Comparison of ENCODE assay signal across 27 mouse cellular contexts in genomic region chr16:39147151-39147550, GRCm38 (mm10).
DNase-seq lines count a peak whose midpoint lies in the region; ATAC-seq and TF ChIP-seq lines count a peak whose summit lies in the region.
"Had no signal": no experiment of that assay in that cellular context is flagged by ENCODE, and none has a peak within 500 bp of the region (broad histone marks: within the 10 kb centered on the region; RNA-seq: fewer than 3 reads in every experiment).

No protein-coding gene starts in this region.

- H3K9ac ChIP-seq in midbrain, embryonic 14.5 days (replicated peaks; ENCODE audit: low read length), result no peak overlapping the region
- H3K9ac ChIP-seq in midbrain, embryonic 16.5 days (ENCODE audit: low read depth, low read length), result no peak overlapping the region
- no peak overlapping the region for H3K9ac ChIP-seq in CH12.LX (ENCODE audit: insufficient read depth, low read depth)
- no peak overlapping the region for H3K9ac ChIP-seq in hindbrain, embryonic 14.5 days
- H3K9ac ChIP-seq: embryonic facial prominence, embryonic 13.5 days; embryonic facial prominence, embryonic 15.5 days; forebrain, embryonic 12.5 days had no signal

- no peak overlapping the region for H3K4me3 ChIP-seq in midbrain, embryonic 14.5 days (replicated peaks; ENCODE audit: low read depth, low read length)
- no peak overlapping the region for H3K4me3 ChIP-seq in midbrain, embryonic 16.5 days (ENCODE audit: low read depth, low read length)
- H3K4me3 ChIP-seq in CH12.LX (replicated peaks in 1 of 3; ENCODE audit: low read depth in 2 of 3, low read length in 2 of 3, poor library complexity in 1 of 3), result no peak overlapping the region
- H3K4me3 ChIP-seq in hindbrain, embryonic 14.5 days (replicated peaks; ENCODE audit: low read length), result no peak overlapping the region
- H3K4me3 ChIP-seq: embryonic facial prominence, embryonic 13.5 days; embryonic facial prominence, embryonic 15.5 days; erythroblast, embryonic 14.5 days; forebrain, embryonic 10.5 days; forebrain, embryonic 12.5 days had no signal

- H3K9me3 ChIP-seq in midbrain, embryonic 14.5 days (ENCODE audit: control insufficient read depth, low read length), result no peaks in the 10 kb centered on the region
- H3K9me3 ChIP-seq in midbrain, embryonic 16.5 days (replicated peaks; ENCODE audit: control insufficient read depth, low read length, poor library complexity, severe bottlenecking), result no peaks in the 10 kb centered on the region
- H3K9me3 ChIP-seq in CH12.LX (replicated peaks; ENCODE audit: low read length), result peaks cover 13% of the 10 kb centered on the region
- H3K9me3 ChIP-seq in hindbrain, embryonic 14.5 days (ENCODE audit: control insufficient read depth, low read length), result no peaks in the 10 kb centered on the region
- H3K9me3 ChIP-seq: embryonic facial prominence, embryonic 13.5 days; embryonic facial prominence, embryonic 15.5 days; forebrain, embryonic 10.5 days; forebrain, embryonic 12.5 days had no signal

- no peaks in the 10 kb centered on the region for H3K79me2 ChIP-seq in CH12.LX (replicated peaks; ENCODE audit: control insufficient read depth, extremely low read depth, insufficient read depth, poor library complexity, severe bottlenecking)

- no peak for ATAC-seq in midbrain, embryonic 14.5 days (ENCODE audit: low FRiP score, low TSS enrichment)
- ATAC-seq in midbrain, embryonic 16.5 days, result no peak
- no peak for ATAC-seq in hindbrain, embryonic 14.5 days (ENCODE audit: low FRiP score)
- ATAC-seq: CD4-positive, CD25-positive, alpha-beta regulatory T cell, adult 4 months; forebrain, embryonic 14.5 days; forebrain, embryonic 16.5 days had no signal

- no peaks in the 10 kb centered on the region for H3K27me3 ChIP-seq in midbrain, embryonic 14.5 days (ENCODE audit: control insufficient read depth, insufficient read depth, low read length)
- H3K27me3 ChIP-seq in midbrain, embryonic 16.5 days (ENCODE audit: control insufficient read depth, insufficient read depth, low read depth, low read length), result no peaks in the 10 kb centered on the region
- no peaks in the 10 kb centered on the region for H3K27me3 ChIP-seq in CH12.LX (replicated peaks)
- no peaks in the 10 kb centered on the region for H3K27me3 ChIP-seq in hindbrain, embryonic 14.5 days (ENCODE audit: control insufficient read depth, insufficient read depth, low read length)
- H3K27me3 ChIP-seq: embryonic facial prominence, embryonic 13.5 days; embryonic facial prominence, embryonic 15.5 days had no signal

- 0 out of 2 replicates have a peak, but pooled peaks have one; percentile 19 for TF ChIP-seq EP300 in CH12.LX (IDR thresholded peaks at IDR 0.05; ENCODE audit: low read length)

- no peak for TF ChIP-seq CTCF in CH12.LX (conservative IDR thresholded peaks at IDR 0.05 in 1 of 2, IDR thresholded peaks at IDR 0.05 in 1 of 2; ENCODE audit: low read depth in 2 of 2, low read length in 2 of 2)

- DNase-seq in midbrain, embryonic 14.5 days, result peak; percentile 33
- DNase-seq in right cerebral cortex, postnatal 10 days (ENCODE audit: low spot score in 2 of 2), result peak; percentile 41 to 44
- no peak for DNase-seq in right cerebral cortex, postnatal 25 days
- DNase-seq in A20 (ENCODE audit: low read depth, low spot score) (peak; percentile 54), CH12.LX (ENCODE audit: extremely low read depth) (peak; percentile 61)
- DNase-seq in hindbrain, embryonic 14.5 days (ENCODE audit: low spot score), result no peak
- no peak for DNase-seq in adrenal gland, postnatal 36 days
- DNase-seq: adrenal gland, adult 2 months; adrenal gland, postnatal 10 days; adrenal gland, postnatal 25 days; B cell, adult 2 months; cerebellum, adult 11 months; cerebellum, adult 18-20 months; cerebellum, adult 8-10 months; cerebellum, adult 9-11 months; cerebellum, postnatal 14 days; cerebellum, postnatal 36 days; embryo, embryonic 11 days had no signal

- TF ChIP-seq POLR2A in CH12.LX (IDR thresholded peaks at IDR 0.05; ENCODE audit: low read depth, low read length), result no peak

- in situ Hi-C loops in CH12.LX (cut with MboI; ENCODE audit: low pct_ligation_motif_present, low pct_unique_long_range_greater_than_20kb, low sequenced_read_pairs), result no loop called here

- H3K27ac ChIP-seq in midbrain, embryonic 14.5 days (replicated peaks; ENCODE audit: low read depth, low read length), result no peak overlapping the region
- no peak overlapping the region for H3K27ac ChIP-seq in midbrain, embryonic 16.5 days (ENCODE audit: low read length)
- H3K27ac ChIP-seq in CH12.LX (ENCODE audit: insufficient read depth, low read depth), result no peak overlapping the region
- H3K27ac ChIP-seq in hindbrain, embryonic 14.5 days, result no peak overlapping the region; the same call in 1 of the 2 replicates
- H3K27ac ChIP-seq: embryonic facial prominence, embryonic 13.5 days; embryonic facial prominence, embryonic 15.5 days; forebrain, embryonic 10.5 days; forebrain, embryonic 12.5 days had no signal

- H3K36me3 ChIP-seq in midbrain, embryonic 14.5 days (ENCODE audit: control insufficient read depth, insufficient read depth, low read length), result no peaks in the 10 kb centered on the region
- no peaks in the 10 kb centered on the region for H3K36me3 ChIP-seq in midbrain, embryonic 16.5 days (ENCODE audit: control insufficient read depth, insufficient read depth, low read length)
- H3K36me3 ChIP-seq in CH12.LX (replicated peaks in 1 of 2; ENCODE audit: control insufficient read depth in 1 of 2, insufficient read depth in 1 of 2, low read length in 1 of 2), result no peaks in the 10 kb centered on the region
- H3K36me3 ChIP-seq in hindbrain, embryonic 14.5 days (replicated peaks; ENCODE audit: control insufficient read depth, insufficient read depth), result no peaks in the 10 kb centered on the region
- H3K36me3 ChIP-seq: embryonic facial prominence, embryonic 13.5 days; embryonic facial prominence, embryonic 15.5 days; forebrain, embryonic 10.5 days; forebrain, embryonic 12.5 days had no signal

- 0 out of 2 replicates have a peak, but pooled peaks cover 7% of the 10 kb centered on the region for H3K4me1 ChIP-seq in midbrain, embryonic 14.5 days (ENCODE audit: control insufficient read depth, insufficient read depth, low read length)
- no peaks in the 10 kb centered on the region for H3K4me1 ChIP-seq in midbrain, embryonic 16.5 days (ENCODE audit: control insufficient read depth, insufficient read depth, low read length)
- peaks cover 0 to 21% of the 10 kb centered on the region in 2 experiments; a peak in 2 of 4 replicates for H3K4me1 ChIP-seq in CH12.LX (ENCODE audit: control insufficient read depth in 1 of 2, insufficient read depth in 2 of 2)
- no peaks in the 10 kb centered on the region for H3K4me1 ChIP-seq in hindbrain, embryonic 14.5 days (replicated peaks; ENCODE audit: control insufficient read depth, insufficient read depth, low read length)
- H3K4me1 ChIP-seq: embryonic facial prominence, embryonic 13.5 days; embryonic facial prominence, embryonic 15.5 days had no signal

- dilution Hi-C loops in CH12.LX (cut with MboI; ENCODE audit: extremely low pct_ligation_motif_present, extremely low pct_unique_long_range_greater_than_20kb, low sequenced_read_pairs), result no loop called here

- H3K4me2 ChIP-seq in midbrain, embryonic 14.5 days (ENCODE audit: low read length), result no peak overlapping the region
- H3K4me2 ChIP-seq in midbrain, embryonic 16.5 days (ENCODE audit: low read length), result no peak overlapping the region
- H3K4me2 ChIP-seq in CH12.LX (ENCODE audit: insufficient read depth, low read depth, poor library complexity, severe bottlenecking), result no peak overlapping the region
- no peak overlapping the region for H3K4me2 ChIP-seq in hindbrain, embryonic 14.5 days (replicated peaks)
- H3K4me2 ChIP-seq: embryonic facial prominence, embryonic 13.5 days; embryonic facial prominence, embryonic 15.5 days; forebrain, embryonic 12.5 days had no signal

- 50% methylated on average over 2 of the region's 2 CpGs for WGBS in midbrain, embryonic 14.5 days
- 52% methylated on average over 2 of the region's 2 CpGs for WGBS in midbrain, embryonic 16.5 days
- 48% methylated on average over 2 of the region's 2 CpGs for WGBS in hindbrain, embryonic 14.5 days

- TF ChIP-seq RAD21 in CH12.LX (IDR thresholded peaks at IDR 0.05; ENCODE audit: low read depth, low read length), result no peak

TF ChIP-seq in CH12.LX, 34 proteins besides CTCF, POLR2A, EP300 and RAD21:
- 0 out of 2 replicates have a peak, but pooled peaks have one; percentile 7 for TF ChIP-seq ETS1 (conservative IDR thresholded peaks at IDR 0.05; ENCODE audit: low read depth, low read length)
- TF ChIP-seq MAFK (IDR thresholded peaks at IDR 0.05; ENCODE audit: insufficient replicate concordance, low read length), result 0 out of 2 replicates have a peak, but pooled peaks have one; percentile 24
- TF ChIP-seq JUN (IDR thresholded peaks at IDR 0.05; ENCODE audit: insufficient read depth, low read depth, low read length), result no peak
- TF ChIP-seq MEF2A (IDR thresholded peaks at IDR 0.05; ENCODE audit: borderline replicate concordance, low read depth, low read length), result no peak

Comparison
In these comparisons a context has a peak if more than half of its experiments do, and no peak if none do; other contexts are left out.
1. DNase-seq: peak in midbrain, embryonic 14.5 days (single experiment), right cerebral cortex, postnatal 10 days (2 of 2), A20 (single experiment) and CH12.LX (single experiment); none in right cerebral cortex, postnatal 25 days (single experiment), hindbrain, embryonic 14.5 days (single experiment) and adrenal gland, postnatal 36 days (0 of 2).